Mouse (Mus musculus): ENCODE results near the gene Txlna.

The Txlna gene

DNA sequence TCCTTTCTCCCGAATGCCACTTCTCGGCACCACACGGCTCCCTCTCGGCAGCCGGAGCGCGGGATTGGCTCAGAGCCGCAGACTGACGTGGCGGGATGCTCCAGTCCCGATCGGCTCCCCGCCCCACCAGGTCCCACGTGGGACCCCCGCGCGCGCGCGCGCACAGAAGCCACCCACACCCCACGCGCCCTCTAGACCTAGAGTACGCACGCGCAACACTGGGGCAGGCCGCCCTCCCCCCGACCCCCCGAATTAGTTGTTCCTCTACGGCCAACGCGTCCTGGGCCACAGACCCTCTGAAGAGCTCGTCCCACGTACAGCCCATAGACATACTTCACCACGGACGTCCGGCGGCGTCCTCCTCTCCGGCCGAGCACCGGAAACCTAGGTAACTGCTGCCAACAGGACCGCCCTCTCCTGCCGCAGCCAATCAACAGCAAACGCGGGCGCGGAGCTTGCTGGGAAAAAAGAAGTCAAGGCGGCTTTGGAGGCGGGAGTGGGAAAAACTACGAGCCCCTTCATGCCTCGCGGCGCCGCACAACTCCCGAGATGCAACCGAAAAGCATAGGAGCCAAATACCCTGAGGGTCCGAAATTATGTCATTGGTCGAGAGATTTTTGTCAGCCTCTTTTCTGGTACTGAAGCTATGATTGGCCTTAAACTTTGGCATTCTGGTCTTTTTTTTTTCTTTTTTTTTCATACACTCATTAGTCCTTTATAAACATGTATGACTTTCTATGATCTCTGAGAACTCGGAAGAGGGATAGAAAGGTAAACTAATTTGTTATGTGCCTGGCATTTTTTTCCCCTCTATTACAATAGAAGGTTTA lies at the start of gene Txlna:
Txlna (minus strand) TSS at position 428 of the 830 bp plus-strand sequence.
- peak; percentile 97 for DNase-seq (ENCODE audit: low read depth, low spot score)

DNA sequence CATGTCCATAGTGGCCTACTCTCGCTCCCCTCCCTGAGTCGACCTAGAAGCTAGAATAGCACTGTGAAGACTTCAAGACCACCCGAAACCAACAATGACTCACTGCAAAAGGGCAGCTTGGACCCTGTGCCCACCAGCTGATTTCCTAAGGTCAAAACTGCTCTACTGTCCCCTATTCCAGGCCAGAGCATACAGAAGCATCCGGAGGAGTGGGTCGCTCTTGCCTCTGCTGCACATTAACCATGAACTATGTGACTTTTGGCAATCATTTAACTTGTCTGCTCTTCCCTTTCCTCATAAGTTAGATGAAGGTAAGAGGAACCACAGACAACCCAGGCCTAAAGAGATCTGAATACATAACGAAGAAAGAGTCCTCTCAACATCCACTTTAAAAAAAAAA lies 43.7 kb upstream of the Txlna start:
- no peak for DNase-seq (ENCODE audit: low read depth, low spot score)

DNA sequence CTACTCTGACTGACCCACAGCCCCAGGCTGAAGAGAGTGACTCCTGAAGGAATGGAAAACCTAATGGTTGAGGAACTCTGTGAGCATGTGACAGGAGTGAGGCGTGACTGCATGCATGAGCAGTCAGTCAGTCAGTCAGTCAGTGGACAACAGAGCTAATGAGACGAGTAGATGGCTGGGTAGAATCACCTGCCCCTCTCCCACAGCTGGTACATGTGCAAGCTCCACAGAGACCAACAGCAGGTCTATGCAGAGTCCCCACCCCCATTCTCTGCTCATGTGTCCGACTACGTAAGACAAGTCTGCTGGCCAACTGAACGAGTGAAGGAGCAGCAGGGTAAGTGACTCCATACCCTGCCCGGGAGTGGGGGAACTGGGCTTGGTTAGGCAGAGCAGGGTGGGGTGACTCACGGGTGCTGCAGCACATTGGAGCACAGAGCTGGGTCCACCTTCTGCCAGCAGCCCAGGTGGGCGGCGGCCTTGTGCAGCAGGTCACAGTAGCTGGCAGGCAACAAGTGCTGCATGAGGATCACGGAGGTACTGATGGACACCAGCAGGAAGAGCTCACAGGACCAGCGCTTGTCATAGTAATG lies 43.1 kb upstream of the Txlna start:
- no peak for DNase-seq (ENCODE audit: low read depth, low spot score)

DNA sequence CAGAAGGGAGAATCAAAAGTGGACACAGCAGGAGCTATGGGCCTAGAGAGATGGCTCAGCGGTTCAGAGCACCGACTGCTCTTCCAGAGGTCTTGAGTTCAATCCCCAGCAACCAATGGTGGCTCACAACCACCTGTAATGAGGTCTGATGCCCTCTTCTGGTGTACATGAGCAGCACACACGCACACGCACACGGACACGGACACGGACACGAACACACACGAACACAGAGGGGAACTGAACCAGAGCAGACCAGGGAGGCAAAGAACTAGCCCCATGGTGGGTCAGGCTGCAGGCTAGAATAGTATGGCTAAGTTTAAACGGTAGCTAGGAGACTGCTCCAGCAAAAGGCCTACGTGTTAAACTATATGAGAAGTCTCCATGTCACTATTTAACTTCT lies 41.0 kb upstream of the Txlna start:
- DNase-seq (ENCODE audit: low read depth, low spot score) = no peak

DNA sequence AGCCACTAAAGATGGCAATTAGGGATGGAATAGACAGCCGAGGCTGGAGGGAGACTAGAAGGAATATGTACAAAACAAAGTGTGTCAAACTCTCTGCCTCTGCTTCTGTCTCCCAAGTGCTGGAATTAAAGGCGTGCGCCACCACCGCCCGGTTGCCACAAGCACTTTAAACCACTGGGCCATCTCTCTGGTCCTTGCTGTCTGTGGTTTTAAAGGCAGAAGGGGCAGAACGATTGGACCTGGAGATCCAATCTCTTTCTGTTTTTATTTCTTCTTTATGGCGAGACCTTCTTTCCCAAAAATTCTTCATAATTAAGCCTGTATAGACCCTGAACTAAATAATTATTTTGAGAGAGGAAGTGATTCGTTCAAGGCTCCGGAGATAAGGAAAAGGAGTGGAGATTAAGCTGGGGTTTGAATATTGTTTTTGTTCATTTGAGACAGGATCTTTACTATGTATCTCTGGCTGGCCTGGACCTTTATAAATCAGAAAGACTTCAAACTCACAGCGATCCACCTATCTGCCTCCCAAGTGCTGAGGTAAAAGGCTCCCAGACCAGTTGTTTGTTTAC lies 32.1 kb upstream of the Txlna start:
- no peak for DNase-seq (ENCODE audit: low read depth, low spot score)

DNA sequence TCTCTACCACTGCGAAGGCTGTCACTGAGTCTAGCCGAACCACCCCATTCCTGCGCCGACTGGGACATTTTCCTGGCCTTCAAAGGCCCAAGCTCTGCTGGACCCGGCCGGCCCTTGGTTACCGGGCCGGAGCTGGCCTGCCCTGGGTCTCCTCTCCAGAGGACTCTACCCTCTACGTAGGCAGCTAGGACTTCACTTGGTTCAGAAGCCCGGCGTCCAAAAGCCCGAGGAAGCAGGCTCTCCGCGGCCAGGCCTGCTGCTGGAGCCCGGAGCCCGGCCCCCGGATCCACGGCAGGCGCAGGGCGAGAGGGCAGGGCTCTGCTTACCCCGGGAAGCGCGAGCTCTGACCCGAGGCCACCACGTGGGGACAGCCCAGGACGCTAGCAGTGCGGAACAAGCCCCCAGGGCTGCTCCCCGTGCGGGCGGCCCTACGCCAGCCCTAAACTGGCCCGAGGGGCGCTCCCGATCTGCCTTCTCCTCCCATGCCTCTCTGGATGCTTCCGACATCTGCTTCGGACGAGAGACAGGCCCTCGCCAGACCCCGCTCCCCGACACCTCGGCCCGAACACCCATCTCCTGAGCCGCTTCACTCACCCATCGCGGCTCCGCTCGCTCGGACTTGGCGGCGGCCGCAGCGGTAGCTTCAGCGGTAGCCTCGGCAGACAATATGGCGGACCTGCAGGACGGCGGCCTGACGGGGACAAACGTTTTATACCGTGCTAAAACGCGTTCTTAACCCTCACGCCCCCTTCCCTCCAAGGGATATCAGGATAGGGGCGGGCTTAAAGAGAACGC lies 31.4 kb upstream of the Txlna start, which contains the start of gene Kpna6:
Kpna6 (minus strand) TSS at position 685 of the 795 bp plus-strand sequence.
- peak; percentile 83 for DNase-seq (ENCODE audit: low read depth, low spot score)

DNA sequence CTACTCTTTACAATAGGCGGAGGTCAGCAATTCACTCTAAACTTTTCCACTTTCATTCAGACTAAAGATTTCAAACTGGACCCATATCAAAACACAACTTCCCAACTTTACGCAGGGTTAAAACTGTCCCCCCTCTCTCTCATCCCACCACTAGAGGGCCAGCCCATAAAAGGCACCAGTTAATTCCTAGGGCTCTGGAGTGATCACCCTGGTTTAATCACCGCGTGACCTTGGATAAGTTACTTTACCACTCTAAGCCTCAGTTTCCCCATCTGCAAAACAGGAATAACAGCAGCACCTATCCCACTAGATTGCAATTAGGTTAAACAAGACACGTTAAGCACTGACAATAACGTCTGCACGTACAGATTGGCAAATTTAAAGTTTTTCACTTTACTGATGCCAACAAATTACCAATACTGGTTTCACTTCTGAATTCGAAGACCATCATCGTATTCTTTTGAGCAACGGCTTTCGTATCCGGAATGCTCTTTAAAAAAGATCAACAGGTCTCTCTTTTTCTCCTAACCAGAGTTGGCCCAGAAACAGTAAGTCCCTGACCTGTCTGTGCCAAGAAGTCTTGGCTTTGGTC lies 30.7 kb upstream of the Txlna start:
- DNase-seq (ENCODE audit: low read depth, low spot score) = no peak

DNA sequence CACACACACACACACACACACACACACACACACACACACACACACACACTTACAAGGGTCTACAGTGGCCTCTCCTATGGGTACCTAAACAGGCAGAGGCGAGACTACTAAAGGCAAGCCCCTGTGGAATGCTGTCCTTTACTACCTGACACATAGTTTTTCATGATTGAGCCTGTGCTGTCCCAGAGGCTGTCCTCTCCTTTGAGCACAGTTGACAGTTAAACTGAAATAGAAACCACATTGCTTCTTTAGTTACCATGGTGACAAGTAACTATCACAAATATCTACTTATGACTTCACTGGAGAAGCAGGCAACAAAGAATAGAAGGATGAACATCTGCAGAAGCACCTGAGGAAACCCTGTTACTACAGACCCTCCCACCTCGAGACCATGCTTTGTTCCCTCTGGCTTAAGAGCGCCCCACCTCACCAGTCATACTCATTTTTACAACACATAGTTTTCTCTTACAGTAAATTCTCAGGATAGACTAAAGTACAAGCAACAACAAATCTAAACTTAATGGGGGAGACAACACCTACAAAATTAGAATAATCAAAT lies 21.5 kb upstream of the Txlna start:
- DNase-seq (ENCODE audit: low read depth, low spot score) = no peak

DNA sequence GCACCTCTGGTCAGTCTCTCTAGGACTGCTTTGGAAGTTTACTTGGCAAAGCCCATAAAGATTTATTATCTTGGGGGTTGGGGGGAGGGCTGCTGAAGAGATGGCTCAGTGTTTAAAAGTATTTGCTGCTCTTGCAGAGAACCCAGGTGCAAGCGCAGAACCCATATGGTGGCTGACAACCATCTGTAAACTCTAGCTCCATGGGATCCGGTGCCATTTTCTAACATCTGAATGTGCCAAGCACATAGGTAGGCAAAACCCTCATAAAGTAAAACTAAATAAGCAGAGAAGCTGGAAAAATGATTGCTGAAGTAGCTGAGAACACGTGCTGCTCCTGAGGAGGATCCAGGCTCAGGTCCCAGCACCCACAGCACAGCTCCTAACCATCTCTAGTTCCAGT lies 20.7 kb upstream of the Txlna start:
- DNase-seq (ENCODE audit: low read depth, low spot score) = no peak

DNA sequence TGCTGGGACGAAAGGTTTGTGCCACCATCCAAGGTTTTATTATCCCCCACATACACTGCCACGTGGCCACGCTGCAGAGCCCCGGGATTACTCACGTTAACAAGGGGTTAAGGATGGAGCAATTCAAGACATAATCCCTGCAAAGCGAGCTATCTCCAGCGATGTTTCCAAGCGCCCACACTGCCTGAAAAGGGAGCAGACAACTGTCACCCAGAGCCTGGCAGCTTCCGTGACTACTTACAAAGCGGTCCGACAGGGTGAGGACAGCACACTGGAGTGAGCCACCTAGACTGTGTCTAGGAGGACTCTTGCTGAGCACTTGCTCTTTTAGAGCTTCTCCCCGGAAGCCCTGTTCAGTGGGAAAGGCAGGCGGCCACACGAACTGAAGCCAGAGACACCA lies 13.9 kb upstream of the Txlna start:
- no peak for DNase-seq (ENCODE audit: low read depth, low spot score)

DNA sequence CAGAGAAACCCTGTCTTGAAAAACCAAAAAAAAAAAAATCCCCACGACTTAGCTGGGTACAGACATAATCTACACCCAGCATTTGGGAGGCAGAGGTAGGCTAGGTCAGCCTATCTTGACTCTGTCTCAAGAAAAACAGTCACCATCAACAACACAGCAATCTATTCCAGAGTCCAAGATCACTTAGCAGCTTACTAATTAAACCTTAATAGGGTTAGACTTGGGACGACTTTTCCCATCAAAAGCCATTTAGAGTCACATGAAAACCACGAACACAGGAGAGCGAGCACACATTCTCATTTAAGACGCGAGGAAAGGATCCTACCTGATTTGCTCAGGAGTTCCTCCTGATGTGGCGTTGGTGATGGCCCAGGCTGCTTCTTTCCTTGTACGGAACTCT lies 9.5 kb upstream of the Txlna start:
- no peak for DNase-seq (ENCODE audit: low read depth, low spot score)

DNA sequence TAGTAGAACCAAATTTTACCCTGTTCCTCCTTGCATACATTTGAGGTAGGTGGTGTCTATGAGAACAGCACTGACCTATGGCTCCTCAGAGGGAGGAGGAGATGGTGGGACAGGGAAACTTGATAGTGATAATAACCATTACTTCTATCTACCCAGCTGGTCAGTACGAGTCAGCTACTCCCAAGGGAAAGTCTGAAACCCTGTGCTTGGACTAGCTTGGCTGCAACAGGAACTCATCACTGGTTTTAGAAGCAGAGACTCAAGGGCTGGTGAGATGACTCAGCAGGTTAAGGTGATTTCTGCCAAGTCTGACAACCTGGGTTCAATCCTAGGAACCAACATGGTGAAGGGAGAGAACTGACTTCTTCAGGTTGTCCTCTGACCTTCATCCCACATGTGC lies 7.8 kb upstream of the Txlna start:
- no peak for DNase-seq (ENCODE audit: low read depth, low spot score)

DNA sequence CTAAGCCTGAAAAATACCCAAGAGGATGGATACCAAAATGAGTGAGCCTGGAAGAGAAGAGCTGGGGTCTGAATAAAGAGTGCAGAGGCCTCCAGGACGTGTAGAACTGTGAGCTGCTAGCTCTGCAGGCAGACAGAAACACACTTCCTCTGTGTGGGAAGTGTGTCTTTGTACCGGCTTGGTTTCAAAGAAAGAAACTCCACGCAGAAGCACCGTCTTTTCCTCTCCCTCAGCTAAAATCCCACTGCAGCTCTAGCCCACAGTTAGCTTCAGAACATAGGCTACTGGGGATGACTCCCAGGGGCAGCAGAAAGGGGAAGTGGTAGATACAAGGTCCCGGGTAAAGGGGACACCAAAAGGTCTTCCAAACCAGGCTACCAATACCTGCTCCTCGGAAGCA lies 4.3 kb upstream of the Txlna start:
- DNase-seq (ENCODE audit: low read depth, low spot score) = no peak

DNA sequence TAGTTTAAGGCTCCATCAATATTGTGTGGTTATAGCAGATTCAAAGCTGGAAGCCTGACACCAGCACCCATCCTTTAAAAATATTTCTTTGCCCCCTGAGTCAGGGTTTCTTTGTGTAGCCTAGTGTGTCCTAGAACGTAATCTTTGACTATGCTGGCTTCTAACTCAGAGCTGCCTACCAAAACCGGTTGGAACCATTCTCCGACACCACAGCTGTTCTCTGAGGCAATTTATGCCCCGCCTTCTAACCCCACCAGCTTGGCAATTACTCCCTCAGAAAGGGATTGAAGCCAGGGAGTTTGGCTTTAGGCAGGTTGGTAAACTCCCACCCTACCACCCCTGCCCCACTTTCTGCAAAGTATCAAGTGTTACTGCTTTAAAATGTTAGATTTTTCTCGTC lies 891 bp upstream of the Txlna start:
- DNase-seq (ENCODE audit: low read depth, low spot score) = no peak

DNA sequence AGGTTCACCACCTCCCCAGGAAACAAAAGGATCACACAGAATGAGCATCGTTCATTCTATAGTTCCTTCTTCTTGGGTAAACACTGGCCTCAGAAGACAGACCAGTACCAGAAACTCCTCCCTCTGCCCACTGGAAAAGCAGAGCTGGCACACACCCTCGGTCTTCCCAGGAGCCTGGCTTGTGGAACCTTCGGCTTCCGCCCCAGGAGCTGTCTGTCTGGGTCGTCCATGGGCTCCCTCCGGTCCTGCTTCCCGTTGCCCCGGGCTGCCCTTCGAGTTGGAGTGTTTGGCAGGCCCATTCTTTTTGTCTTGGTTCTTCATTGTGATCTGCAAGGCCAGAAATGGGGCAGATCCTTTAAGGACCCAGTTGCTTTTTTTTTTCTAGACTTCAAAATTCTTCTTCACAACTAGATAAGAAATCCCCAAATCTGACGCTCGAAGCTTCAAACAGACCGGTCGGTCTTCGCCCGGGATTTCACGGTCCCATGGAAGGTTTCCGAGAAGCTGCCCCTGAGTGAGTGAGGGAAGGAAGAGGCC lies 696 bp downstream of the Txlna start:
- DNase-seq (ENCODE audit: low read depth, low spot score) = no peak

DNA sequence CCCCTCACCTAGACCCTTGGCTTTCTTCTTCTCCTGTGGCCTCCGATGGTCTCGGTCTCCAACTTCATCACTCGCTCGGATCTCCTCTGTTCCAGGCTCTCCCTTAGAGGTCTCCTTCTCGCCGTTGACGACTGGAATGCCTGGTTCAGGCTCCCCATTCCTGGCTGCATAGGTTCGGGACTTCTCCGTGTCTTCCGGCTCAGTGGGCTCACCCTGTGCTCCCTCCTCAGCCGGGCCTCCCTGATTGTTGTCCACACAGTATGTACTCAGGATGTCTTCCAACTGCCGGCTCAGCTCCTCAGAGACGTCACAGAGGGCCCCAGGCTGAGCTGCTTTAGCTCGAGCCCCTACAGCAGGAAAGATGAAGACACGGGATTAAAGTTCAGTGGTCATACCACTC lies 1.6 kb downstream of the Txlna start:
- no peak for DNase-seq (ENCODE audit: low read depth, low spot score)

DNA sequence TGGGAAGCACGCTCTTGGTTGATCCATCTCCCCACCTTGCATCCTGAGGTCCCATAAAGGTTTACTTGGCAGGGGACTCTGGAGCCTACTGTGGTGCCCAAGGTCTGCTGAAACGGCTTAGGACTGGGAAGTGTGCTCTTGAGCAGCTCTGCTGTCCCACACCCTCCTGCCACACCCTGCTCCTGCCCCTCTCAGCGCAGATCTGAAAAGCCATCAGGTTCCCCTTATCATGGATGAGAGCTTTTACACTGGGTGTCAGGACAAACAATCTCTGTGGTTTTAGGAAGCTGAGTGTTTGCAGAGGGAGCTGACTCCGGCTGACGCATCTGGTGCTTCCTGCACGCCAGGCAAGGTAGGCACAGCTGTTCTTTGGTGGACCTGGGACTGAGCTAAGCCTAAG lies 7.0 kb downstream of the Txlna start:
- DNase-seq (ENCODE audit: low read depth, low spot score) = no peak

DNA sequence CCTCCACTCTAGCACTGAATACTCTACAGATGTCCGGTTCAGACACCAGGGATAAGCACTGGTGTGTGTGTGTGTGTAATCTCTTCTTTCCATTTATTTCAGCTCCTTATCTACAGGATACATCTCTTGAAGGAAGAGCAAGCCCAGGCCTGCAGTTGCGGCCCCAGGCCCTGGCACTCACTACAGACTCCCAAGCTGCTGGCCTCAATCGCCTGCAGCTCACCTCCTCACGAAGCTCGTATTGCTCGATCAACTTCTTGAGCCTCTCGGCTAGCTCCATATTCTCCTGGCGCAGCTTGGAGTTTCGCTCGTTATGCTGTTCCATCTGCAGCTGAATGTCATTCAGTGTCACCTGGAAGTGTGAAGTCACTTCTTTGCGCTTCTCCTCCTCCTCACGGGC lies 9.0 kb downstream of the Txlna start:
- DNase-seq (ENCODE audit: low read depth, low spot score) = no peak

DNA sequence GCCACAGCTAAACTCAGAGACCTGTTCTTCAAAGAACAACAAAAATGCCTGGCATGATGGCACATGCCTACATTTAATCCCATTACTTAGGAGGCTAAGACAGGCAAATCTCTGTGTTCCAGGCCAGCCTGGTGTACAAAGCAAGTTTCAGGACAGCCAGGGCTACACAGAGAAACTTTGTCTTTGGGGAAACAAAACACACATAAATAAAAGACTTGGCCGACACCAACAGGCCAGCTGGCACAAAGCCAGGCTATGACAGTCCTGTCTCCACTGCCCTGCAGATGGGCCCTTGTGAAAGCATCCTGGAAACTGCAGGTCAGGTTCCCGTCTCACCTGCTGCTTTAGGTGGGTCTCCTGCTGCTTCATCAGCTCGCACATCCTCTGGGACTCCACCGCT lies 9.9 kb downstream of the Txlna start:
- DNase-seq (ENCODE audit: low read depth, low spot score) = no peak

DNA sequence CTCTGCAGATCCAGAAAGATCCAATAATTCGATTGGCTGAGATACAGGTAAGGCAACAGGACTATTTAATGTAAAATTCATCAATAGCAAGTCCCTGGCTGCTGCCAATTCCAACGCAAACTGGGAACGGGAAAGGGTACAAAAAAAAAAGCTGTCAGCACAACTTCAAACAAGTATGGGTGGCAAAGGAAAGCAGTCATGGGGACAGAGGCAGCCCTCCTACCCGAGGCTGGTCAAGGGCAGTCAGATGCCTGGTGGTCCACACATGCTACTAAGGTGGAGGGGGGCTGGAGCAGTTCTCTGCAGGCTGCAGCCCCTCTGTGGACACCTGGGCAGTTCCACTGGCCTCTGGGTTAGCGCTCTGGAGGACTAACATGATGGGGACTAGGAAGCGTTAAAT lies 14.8 kb downstream of the Txlna start:
- no peak for DNase-seq (ENCODE audit: low read depth, low spot score)

DNA sequence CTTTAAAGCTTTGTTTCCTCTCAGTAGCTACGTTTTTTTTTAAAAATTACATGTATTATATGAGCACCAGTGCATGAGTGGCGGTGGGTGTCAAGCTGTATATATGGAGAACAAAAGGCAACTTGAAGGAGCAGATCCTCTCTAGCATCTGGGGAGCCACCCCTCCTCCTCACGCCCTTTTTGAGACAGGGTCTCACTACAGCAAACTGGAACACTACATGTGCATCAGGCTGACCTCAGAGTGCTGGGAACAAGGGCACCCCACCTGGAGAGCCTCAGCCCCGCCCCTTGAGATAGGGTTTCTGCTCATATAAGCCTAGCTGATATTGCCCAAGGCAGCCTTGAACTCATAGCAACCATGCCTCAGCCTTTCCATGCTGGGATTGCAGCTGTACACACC lies 15.4 kb downstream of the Txlna start:
- DNase-seq (ENCODE audit: low read depth, low spot score) = no peak
